Mouse (Mus musculus) ES-E14 (cell line): ENCODE measurements around the gene Zfyve21.

Experiments used
- CHD2 ChIP-seq: IDR thresholded peaks from 2 replicates; pipeline ENCODE4 v1.6.1; 2014; ENCODE audit warnings: mild to moderate bottlenecking, low read depth, low read length, inconsistent platforms
- HCFC1 ChIP-seq: IDR thresholded peaks from 2 replicates; pipeline ENCODE4 v1.6.1; 2012; ENCODE audit warnings: low read length, inconsistent platforms, borderline replicate concordance; ENCODE audit not compliant: insufficient read depth
- MAFK ChIP-seq: IDR thresholded peaks from 2 replicates; pipeline ENCODE4 v1.6.1; 2014; ENCODE audit warnings: mild to moderate bottlenecking, low read depth, low read length, inconsistent platforms; ENCODE audit not compliant: insufficient read depth
- ZC3H11A ChIP-seq: IDR thresholded peaks from 2 replicates; pipeline ENCODE4 v1.6.1; 2012; ENCODE audit warnings: low read depth, mild to moderate bottlenecking, inconsistent platforms, low read length, borderline replicate concordance
- ZNF384 ChIP-seq: IDR thresholded peaks from 2 replicates; pipeline ENCODE4 v1.6.1; 2012; ENCODE audit warnings: low read depth, low read length, inconsistent platforms

- no peak for TF ChIP-seq CHD2
- no peak for TF ChIP-seq MAFK
- no peak for TF ChIP-seq ZC3H11A
- TF ChIP-seq HCFC1: no peak
- no peak for TF ChIP-seq ZNF384
Measured at GRCm38 (mm10) chr12:111812611-111813010, 1.4 kb upstream of the Zfyve21 start.
